Mouse (Mus musculus): ENCODE measurements at regions not wholly inside any gene's neighbourhood (a gene's known extent, or its start where the extent isn't known, plus 50 kb on each side); places are given as distances from the start of the nearest gene placed in this dataset.
A peak's percentile ranks its signal among the peaks of the same experiment; 100 is the strongest.

DNA sequence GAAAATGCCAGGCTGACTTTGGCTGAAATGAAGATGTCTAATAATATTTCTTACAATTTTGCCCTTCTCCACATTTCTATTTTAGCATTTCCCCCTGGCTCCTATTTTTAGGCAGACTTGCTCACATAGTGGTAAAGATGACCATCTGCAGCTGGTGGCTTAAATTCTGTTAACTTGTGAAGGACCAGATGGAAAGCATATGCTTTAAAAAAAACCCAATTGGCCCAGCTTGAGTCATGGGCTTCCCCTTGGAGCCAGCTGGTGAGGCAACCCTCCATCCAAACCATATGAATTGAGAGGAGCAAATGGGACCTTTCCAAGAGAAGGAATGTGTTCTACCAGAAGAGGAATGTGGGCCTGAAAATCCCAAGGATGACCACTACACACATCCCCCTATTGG lies 204.0 kb upstream of the Marcks start:
- Histone ChIP-seq H3K4me1 (ENCODE audit: control insufficient read depth, insufficient read depth, low read length) (no peaks in the 10 kb centered on the region), H3K36me3 (ENCODE audit: control insufficient read depth, insufficient read depth, low read length) (no peaks in the 10 kb centered on the region), H3K27me3 (replicated peaks; ENCODE audit: control insufficient read depth, insufficient read depth, low read length) (no peaks in the 10 kb centered on the region), H3K27ac (ENCODE audit: insufficient read depth, low read depth, low read length) (no peak overlapping the region), H3K4me3 (ENCODE audit: insufficient read depth, low read depth, low read length) (no peak overlapping the region)
- TF ChIP-seq CTCF (conservative IDR thresholded peaks at IDR 0.05; ENCODE audit: insufficient read depth, insufficient read length, low read depth, low read length) (no peak), POLR2A (IDR thresholded peaks at IDR 0.05; ENCODE audit: low read depth, low read length) (no peak)
- DNase-seq, result no peak

DNA sequence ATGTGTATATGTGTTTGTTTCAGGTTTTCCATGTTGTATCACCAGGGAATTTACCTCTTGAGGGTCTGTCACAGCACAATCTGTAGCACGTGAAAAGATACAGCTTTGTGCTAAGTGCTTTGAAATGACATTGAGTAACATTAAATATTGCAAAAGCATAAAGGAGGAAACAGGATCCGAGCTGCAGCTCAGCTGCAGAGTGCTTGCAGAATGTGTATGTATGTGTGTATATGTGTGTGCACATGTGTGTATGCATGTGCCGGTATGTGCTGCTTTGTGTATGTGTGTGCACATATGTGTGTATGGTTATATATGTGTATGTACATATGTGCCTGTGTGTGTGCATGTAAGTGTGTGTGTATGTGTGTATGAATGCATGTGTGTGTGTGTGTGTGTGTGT lies 200.9 kb upstream of the Marcks start:
- no peak for TF ChIP-seq POLR2A (IDR thresholded peaks at IDR 0.05; ENCODE audit: low read depth, low read length)
- TF ChIP-seq CTCF (conservative IDR thresholded peaks at IDR 0.05; ENCODE audit: insufficient read depth, insufficient read length, low read depth, low read length), result no peak
- DNase-seq, result no peak
- Histone ChIP-seq H3K27ac (ENCODE audit: insufficient read depth, low read depth, low read length) (no peak overlapping the region), H3K27me3 (replicated peaks; ENCODE audit: control insufficient read depth, insufficient read depth, low read length) (no peaks in the 10 kb centered on the region), H3K4me1 (ENCODE audit: control insufficient read depth, insufficient read depth, low read length) (peaks cover 4% of the 10 kb centered on the region; the same call in 1 of the 2 replicates), H3K36me3 (ENCODE audit: control insufficient read depth, insufficient read depth, low read length) (no peaks in the 10 kb centered on the region), H3K4me3 (ENCODE audit: insufficient read depth, low read depth, low read length) (no peak overlapping the region)
- WGBS, result 90% methylated on average over 3 of the region's 3 CpGs

DNA sequence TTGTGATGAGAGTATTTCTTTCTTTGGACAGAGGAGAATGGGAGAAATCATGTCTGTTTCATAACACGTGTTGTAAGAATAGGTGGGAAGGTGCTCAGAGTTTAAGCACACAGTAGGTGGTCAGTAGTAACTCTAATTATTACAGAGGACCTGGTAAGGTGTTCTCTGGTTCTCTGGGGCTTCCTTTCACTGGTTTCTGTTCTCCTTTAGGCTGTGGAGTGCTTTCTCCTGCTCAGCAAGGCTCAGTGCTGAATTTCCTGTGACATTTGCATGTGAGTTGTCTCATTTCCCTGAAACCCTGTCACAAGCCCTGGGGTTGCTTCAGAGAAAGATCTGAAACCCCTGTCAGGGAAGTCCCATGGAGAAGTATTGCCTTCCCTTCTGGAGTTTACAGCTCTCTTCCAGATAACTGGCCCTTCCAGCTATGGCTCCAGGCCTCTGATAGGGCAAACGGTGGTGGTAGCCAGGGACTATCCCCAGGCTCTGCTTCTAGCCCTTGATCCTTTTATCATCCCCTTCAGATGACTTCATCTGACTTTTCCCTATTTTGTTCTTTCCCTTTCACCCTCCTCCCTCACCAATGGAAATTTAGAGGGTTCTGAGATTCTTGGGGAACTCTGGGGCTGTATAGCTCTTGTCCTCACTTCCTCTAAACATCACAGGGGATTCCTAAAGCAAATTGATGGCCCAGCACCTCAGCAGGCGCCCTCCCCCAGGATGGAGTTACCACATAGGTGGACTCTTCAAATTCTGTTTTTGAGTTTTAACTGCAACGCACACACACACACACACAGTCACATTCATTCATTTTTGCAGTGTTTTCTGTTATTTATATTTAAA lies 199.6 kb upstream of the Marcks start:
- Histone ChIP-seq H3K4me1 (ENCODE audit: control insufficient read depth, insufficient read depth, low read length) (peaks cover 4% of the 10 kb centered on the region; the same call in 1 of the 2 replicates), H3K27me3 (replicated peaks; ENCODE audit: control insufficient read depth, insufficient read depth, low read length) (no peaks in the 10 kb centered on the region), H3K27ac (ENCODE audit: insufficient read depth, low read depth, low read length) (no peak overlapping the region), H3K4me3 (ENCODE audit: insufficient read depth, low read depth, low read length) (no peak overlapping the region), H3K36me3 (ENCODE audit: control insufficient read depth, insufficient read depth, low read length) (no peaks in the 10 kb centered on the region)
- TF ChIP-seq CTCF (conservative IDR thresholded peaks at IDR 0.05; ENCODE audit: insufficient read depth, insufficient read length, low read depth, low read length), result no peak
- TF ChIP-seq POLR2A (IDR thresholded peaks at IDR 0.05; ENCODE audit: low read depth, low read length), result no peak
- peak; percentile 33 for DNase-seq
- 70% methylated on average over 4 of the region's 4 CpGs for WGBS

DNA sequence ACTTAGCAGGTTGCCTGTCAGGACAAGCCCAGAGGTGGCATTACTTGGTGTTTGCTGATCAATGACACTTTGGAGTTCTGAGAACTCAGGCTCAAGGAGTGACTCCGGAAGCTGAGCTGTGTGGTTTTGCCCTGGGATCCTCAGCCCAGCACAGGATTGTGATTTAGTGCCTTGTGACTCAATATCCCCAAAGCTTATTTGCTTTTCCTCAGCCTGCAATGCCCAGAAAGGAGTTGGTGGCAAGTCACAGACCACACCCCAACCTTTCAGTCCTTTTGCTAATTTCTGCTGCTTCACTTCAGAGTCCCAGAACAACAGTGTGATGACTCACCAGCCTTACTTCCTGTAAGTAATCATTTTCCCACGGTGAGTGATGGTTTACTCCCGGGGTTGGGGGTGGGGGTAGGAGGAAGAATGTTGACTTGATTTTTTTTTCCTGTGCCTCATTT lies 198.5 kb upstream of the Marcks start:
- Histone ChIP-seq H3K4me3 (ENCODE audit: insufficient read depth, low read depth, low read length) (no peak overlapping the region), H3K4me1 (ENCODE audit: control insufficient read depth, insufficient read depth, low read length) (peaks cover 4% of the 10 kb centered on the region; the same call in 1 of the 2 replicates), H3K27ac (ENCODE audit: insufficient read depth, low read depth, low read length) (no peak overlapping the region), H3K36me3 (ENCODE audit: control insufficient read depth, insufficient read depth, low read length) (no peaks in the 10 kb centered on the region), H3K27me3 (replicated peaks; ENCODE audit: control insufficient read depth, insufficient read depth, low read length) (no peaks in the 10 kb centered on the region)
- peak; percentile 63 for DNase-seq
- 17% methylated on average over 3 of the region's 3 CpGs for WGBS
- TF ChIP-seq POLR2A (IDR thresholded peaks at IDR 0.05; ENCODE audit: low read depth, low read length) (no peak), CTCF (conservative IDR thresholded peaks at IDR 0.05; ENCODE audit: insufficient read depth, insufficient read length, low read depth, low read length) (no peak)

DNA sequence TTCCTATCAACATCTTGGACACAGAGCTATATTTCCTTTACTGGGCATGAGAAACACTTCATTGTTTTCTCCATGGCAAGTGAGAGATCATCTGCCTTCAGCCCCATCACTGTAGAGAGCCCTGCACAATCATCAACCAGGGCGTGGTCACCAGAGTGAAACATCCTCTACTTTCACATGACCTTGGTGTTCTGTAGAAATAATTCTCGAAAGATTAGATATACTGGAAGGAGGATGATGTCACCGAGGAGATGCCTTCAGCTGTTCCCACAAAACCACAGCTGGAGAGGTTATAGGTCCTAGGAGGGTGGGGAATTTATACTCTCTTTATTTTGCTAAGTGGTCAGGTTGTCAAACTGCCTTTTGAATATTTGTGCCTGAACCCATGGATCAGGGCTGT lies 196.4 kb upstream of the Marcks start:
- no peaks in the 10 kb centered on the region for H3K36me3 ChIP-seq (ENCODE audit: control insufficient read depth, insufficient read depth, low read length)
- H3K27ac ChIP-seq (ENCODE audit: insufficient read depth, low read depth, low read length), result no peak overlapping the region
- no peak overlapping the region for H3K4me3 ChIP-seq (ENCODE audit: insufficient read depth, low read depth, low read length)
- TF ChIP-seq POLR2A (IDR thresholded peaks at IDR 0.05; ENCODE audit: low read depth, low read length), result no peak
- no peak for TF ChIP-seq CTCF (conservative IDR thresholded peaks at IDR 0.05; ENCODE audit: insufficient read depth, insufficient read length, low read depth, low read length)
- 59% methylated on average over 3 of the region's 3 CpGs for WGBS
- no peak for DNase-seq
- H3K4me1 ChIP-seq (ENCODE audit: control insufficient read depth, insufficient read depth, low read length), result peaks cover 4% of the 10 kb centered on the region; the same call in 1 of the 2 replicates
- no peaks in the 10 kb centered on the region for H3K27me3 ChIP-seq (replicated peaks; ENCODE audit: control insufficient read depth, insufficient read depth, low read length)

DNA sequence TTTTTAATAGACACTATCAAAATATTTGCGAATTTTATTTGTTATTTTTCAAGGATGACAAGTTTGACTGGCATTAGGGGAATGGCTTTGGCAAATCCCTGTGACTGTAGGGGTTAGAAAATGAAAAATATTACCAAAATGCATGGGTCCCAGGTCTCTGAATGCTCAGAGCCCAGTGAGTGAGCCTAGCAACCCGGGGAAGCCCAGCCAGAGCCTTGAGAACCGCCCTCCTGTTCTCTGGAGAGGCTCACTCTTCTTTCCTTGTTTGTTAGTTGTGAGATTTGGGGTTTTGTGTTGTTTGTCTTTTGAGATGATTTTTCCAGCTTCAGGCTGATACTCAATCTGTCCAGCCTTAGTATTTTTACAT lies 187.4 kb upstream of the Marcks start:
- 82% methylated on average over 3 of the region's 3 CpGs for WGBS
- H3K36me3 ChIP-seq (ENCODE audit: control insufficient read depth, insufficient read depth, low read length), result no peaks in the 10 kb centered on the region
- no peak for TF ChIP-seq CTCF (conservative IDR thresholded peaks at IDR 0.05; ENCODE audit: insufficient read depth, insufficient read length, low read depth, low read length)
- TF ChIP-seq POLR2A (IDR thresholded peaks at IDR 0.05; ENCODE audit: low read depth, low read length), result no peak
- DNase-seq, result no peak
- no peak overlapping the region for H3K4me3 ChIP-seq (ENCODE audit: insufficient read depth, low read depth, low read length)
- H3K27me3 ChIP-seq (replicated peaks; ENCODE audit: control insufficient read depth, insufficient read depth, low read length), result no peaks in the 10 kb centered on the region
- H3K4me1 ChIP-seq (ENCODE audit: control insufficient read depth, insufficient read depth, low read length), result no peaks in the 10 kb centered on the region
- no peak overlapping the region for H3K27ac ChIP-seq (ENCODE audit: insufficient read depth, low read depth, low read length)

DNA sequence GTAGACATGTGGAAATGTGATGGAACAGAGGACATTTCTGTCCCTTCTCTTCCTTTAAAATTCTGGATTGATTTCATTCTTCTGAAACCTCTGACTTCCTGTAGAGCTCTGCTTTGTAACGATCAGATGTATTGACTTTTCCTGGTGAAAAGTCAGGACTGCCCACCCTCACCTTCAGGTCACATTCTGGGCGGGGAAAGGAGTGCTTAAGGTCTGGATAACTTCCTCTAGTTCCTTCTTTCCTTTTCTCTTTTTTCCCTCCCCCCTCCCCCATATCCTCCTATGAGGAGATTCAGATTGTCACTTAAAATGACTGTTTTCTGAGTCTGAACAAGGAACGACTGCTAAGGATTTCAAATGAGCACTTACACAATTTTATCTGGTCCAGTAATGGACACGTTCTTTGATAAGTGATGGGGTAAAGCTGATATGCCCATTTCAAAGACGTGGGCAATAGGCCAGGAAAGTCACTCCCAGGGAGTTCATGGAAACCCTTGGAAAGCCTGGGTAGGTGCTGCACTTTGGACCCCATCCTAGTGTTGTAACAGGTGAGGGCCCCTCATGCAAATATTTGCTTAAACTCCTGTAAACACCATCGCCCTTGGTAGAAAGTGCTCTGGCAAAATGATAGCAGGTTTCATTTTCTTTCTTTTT lies 186.9 kb upstream of the Marcks start:
- H3K27ac ChIP-seq (ENCODE audit: insufficient read depth, low read depth, low read length), result no peak overlapping the region
- whole genome bisulfite sequencing, result 62% methylated on average over 6 of the region's 6 CpGs
- peak; percentile 29 for DNase-seq

More for the DNA sequence above, 186.9 kb upstream of the Marcks start:
- TF ChIP-seq CTCF (conservative IDR thresholded peaks at IDR 0.05; ENCODE audit: insufficient read depth, insufficient read length, low read depth, low read length) (no peak), POLR2A (IDR thresholded peaks at IDR 0.05; ENCODE audit: low read depth, low read length) (no peak)
- no peaks in the 10 kb centered on the region for H3K4me1 ChIP-seq (ENCODE audit: control insufficient read depth, insufficient read depth, low read length)
- H3K4me3 ChIP-seq (ENCODE audit: insufficient read depth, low read depth, low read length), result no peak overlapping the region
- no peaks in the 10 kb centered on the region for H3K27me3 ChIP-seq (replicated peaks; ENCODE audit: control insufficient read depth, insufficient read depth, low read length)
- no peaks in the 10 kb centered on the region for H3K36me3 ChIP-seq (ENCODE audit: control insufficient read depth, insufficient read depth, low read length)

Measured in kidney, adult 2 months (tissue).